Mouse (Mus musculus) stomach, postnatal 0 days (tissue): ENCODE measurements around the gene BC035947.

Source experiments
- CTCF ChIP-seq: IDR thresholded peaks from 2 replicates; pipeline ENCODE4 v1.5.1; 2016; ENCODE audit warnings: antibody characterized with exemption, low read depth, mild to moderate bottlenecking, moderate library complexity
- EP300 ChIP-seq: optimal IDR thresholded peaks from 2 replicates; pipeline ENCODE3; 2016; ENCODE audit warnings: antibody characterized with exemption

DNA sequence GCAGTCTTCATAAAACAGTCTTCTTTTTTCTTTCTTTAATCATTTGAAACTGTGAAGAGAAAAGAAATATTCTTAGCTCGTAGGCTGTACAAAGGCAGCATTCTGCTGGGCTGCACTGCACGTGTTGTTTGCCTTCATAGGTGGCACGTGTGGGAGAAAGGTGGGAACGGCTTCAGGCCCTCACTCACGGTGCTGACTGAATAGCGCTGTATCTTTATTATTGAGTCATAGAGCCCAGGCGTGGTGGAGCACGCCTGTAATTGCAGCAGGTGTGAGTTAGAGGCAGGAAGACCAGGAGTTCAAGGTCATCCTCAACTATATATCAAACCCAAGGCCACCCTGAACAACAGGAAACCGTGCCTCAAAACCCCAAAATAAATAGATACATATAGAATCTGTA lies 34.3 kb upstream of the BC035947 start:
- no peak for TF ChIP-seq EP300
- no peak for TF ChIP-seq CTCF
